Mouse (Mus musculus) heart, adult 2 months (tissue): Measurements from ENCODE around the gene Jazf1.

ENCODE experiments used
- CTCF ChIP-seq: fragments of 200-600 bp; IDR thresholded peaks from 2 replicates; pipeline ENCODE4 v1.8.1; 2022; ENCODE audit warnings: antibody characterized with exemption, mild to moderate bottlenecking, moderate library complexity
- POLR2A ChIP-seq: fragments of 200-500 bp; IDR thresholded peaks from 2 replicates; pipeline ENCODE4 v1.6.1; 2011; ENCODE audit warnings: mild to moderate bottlenecking, low read depth, low read length, control low read depth; ENCODE audit not compliant: insufficient read depth

DNA sequence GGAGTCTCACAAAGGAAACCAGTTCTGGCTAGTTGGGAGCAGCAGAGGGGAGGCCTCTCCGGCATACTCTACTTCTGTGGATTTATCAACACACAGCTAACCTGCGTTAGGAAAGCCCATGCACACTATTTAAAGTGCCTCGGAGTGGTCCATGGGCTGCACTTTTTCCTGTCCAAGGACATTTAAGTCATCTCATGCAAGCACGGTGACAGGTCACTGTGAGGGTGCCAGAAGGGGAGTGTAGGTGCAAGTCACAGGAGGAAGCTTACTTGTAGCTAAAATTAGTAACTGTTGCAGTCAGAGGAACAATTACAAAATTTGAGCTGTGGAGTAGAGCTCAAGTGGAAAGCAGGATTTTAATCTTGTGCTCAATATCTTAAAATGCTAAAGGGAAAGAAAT lies 102.4 kb downstream of the Jazf1 start:
- TF ChIP-seq POLR2A (no peak), CTCF (no peak)
